Mouse (Mus musculus) macrophage (primary cell): ENCODE measurements around the gene Cyp4a14. TPM values are rescaled to one million over a fixed set of nuclear protein-coding genes. Genes with fewer than 3 reads are reported as not detected.
"Not testable (repeated sequence)": the region's sequence is repeated elsewhere in the genome, so short reads cannot be mapped to it uniquely, and the experiment has no call there.

ENCODE experiments used
- H3K27ac ChIP-seq: fragments of 350-480 bp; formaldehyde crosslinking; 2 replicates; pipeline ENCODE4 v1.9.0; 2021
- H3K36me3 ChIP-seq: fragments of 350-480 bp; formaldehyde crosslinking; 2 replicates; pipeline ENCODE4 v1.9.0; 2021; ENCODE audit errors: inconsistent target
- H3K4me3 ChIP-seq: fragments of 350-480 bp; formaldehyde crosslinking; 2 replicates; pipeline ENCODE4 v1.9.0; 2021; ENCODE audit errors: inconsistent target
- H3K79me2 ChIP-seq: fragments of 350-480 bp; formaldehyde crosslinking; 2 replicates; pipeline ENCODE4 v1.9.0; 2021; ENCODE audit errors: inconsistent target
- WGBS: methylation state at CpG from one replicate; pipeline ENCODE4 v1.1.7; 2026; ENCODE audit warnings: inconsistent platforms; ENCODE audit not compliant: missing documents; 5-methylcytosine and 5-hydroxymethylcytosine counted together
- polyA plus RNA-seq: library from polyadenylated mRNA; stranded (reverse); fragments of 250-400 nt; gene quantifications from 3 replicates; pipeline ENCODE4 v1.2.4, GENCODE M21; 2018; ENCODE audit warnings: inconsistent platforms
- total RNA-seq, 78 experiments: library from RNA; depleted of rRNA; stranded (reverse); fragments of 250-400 nt; gene quantifications; 1 replicate in 9 of 78; 2 replicates in 24 of 78; 3 replicates in 43 of 78; 4 replicates in 2 of 78; pipeline ENCODE4 v1.2.4; 2018; ENCODE audit warnings: inconsistent platforms in 56 of 78

Gene Cyp4a14
- not detected for total RNA-seq (2018; cell fraction: chromatin; rRNA removed)
- total RNA-seq (2018; cell fraction: cytosol; rRNA removed) = not detected
- not detected for total RNA-seq (2018; cell fraction: nucleus; rRNA removed)
- not detected in 3 replicates for polyA plus RNA-seq

GRCm38 (mm10) chr4:115496001-115496400, at the start of gene Cyp4a14:
Gene Cyp4a14 (minus strand): TSS chr4:115496142.
- H3K4me3 ChIP-seq = no peak within 1 kb of the TSS
- H3K27ac ChIP-seq = no peak within 1 kb of the TSS
- no peaks in the 10 kb centered on the region for H3K79me2 ChIP-seq
- H3K36me3 ChIP-seq = no peaks in the 10 kb centered on the region
- WGBS = 88% methylated on average over 1 of the region's 1 CpGs

- H3K4me3 ChIP-seq = no peak overlapping the region
- WGBS = 73% methylated on average over 1 of the region's 1 CpGs
- H3K79me2 ChIP-seq = no peaks in the 10 kb centered on the region
- H3K27ac ChIP-seq = no peak overlapping the region
- no peaks in the 10 kb centered on the region for H3K36me3 ChIP-seq
Measured at GRCm38 (mm10) chr4:115545101-115545500, 49.2 kb upstream of the Cyp4a14 start.

GRCm38 (mm10) chr4:115521766-115522165, 25.8 kb upstream of the Cyp4a14 start:
- Histone ChIP-seq H3K36me3 (no peaks in the 10 kb centered on the region), H3K27ac (no peak overlapping the region), H3K4me3 (no peak overlapping the region), H3K79me2 (no peaks in the 10 kb centered on the region)
- WGBS = 100% methylated on average over 2 of the region's 2 CpGs

- Histone ChIP-seq H3K36me3 (no peaks in the 10 kb centered on the region), H3K4me3 (no peak overlapping the region), H3K79me2 (no peaks in the 10 kb centered on the region), H3K27ac (no peak overlapping the region)
- 51% methylated on average over 4 of the region's 4 CpGs for WGBS
Measured at GRCm38 (mm10) chr4:115519444-115519843, 23.5 kb upstream of the Cyp4a14 start.

DNA sequence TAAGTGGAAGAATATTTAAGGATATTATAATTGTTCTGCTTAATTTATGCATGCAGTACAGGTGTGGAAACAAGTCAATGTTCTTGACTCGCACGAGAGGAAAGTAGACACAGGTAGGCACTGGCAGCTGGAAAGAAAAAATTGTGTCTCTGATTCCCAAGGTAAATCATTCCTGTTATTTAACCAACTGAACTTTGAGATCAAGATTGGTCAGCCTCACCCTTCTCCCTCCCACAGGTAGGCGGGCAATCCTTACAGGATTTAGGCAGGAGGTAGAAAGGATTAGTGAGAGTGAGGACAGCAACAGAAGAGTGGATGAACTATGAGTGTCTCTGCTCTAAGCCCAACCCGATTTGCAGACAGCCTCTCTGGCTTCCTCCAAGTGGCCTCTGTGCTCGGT, 22.1 kb upstream of the Cyp4a14 start, which contains the start of gene Cyp4a10:
Gene Cyp4a10, plus strand, starts transcription at position 265 of the 400 bp plus-strand sequence.
- H3K79me2 ChIP-seq, H3K4me3 ChIP-seq, H3K27ac ChIP-seq, H3K36me3 ChIP-seq: not testable (repeated sequence)
- 82% methylated on average over 5 of the region's 5 CpGs for WGBS

DNA sequence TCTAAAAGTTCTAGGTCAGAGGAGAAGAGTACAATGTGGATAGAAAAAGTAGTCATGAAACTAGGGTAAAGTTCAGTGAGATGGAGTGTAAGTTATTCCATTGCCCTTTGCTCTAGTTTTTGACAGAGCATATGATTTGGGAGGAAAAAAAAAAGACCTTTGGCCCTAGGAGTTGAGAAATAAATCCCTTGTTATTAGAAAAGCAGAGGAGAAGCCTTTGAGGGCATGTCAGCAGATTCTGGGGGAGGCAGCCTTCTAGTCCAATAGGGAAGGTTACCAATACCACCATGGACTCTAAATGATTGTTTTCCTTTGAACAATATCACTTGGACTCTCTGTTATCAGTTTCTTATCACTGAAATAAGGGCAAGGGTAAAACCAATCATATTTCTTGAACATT, 18.0 kb upstream of the Cyp4a14 start:
- not testable (repeated sequence) for H3K79me2 ChIP-seq, H3K36me3 ChIP-seq, H3K4me3 ChIP-seq, H3K27ac ChIP-seq

GRCm38 (mm10) chr4:115497466-115497865, 1.5 kb upstream of the Cyp4a14 start:
- Histone ChIP-seq H3K4me3 (no peak overlapping the region), H3K36me3 (no peaks in the 10 kb centered on the region), H3K27ac (no peak overlapping the region), H3K79me2 (no peaks in the 10 kb centered on the region)
- WGBS = 84% methylated on average over 3 of the region's 3 CpGs

DNA sequence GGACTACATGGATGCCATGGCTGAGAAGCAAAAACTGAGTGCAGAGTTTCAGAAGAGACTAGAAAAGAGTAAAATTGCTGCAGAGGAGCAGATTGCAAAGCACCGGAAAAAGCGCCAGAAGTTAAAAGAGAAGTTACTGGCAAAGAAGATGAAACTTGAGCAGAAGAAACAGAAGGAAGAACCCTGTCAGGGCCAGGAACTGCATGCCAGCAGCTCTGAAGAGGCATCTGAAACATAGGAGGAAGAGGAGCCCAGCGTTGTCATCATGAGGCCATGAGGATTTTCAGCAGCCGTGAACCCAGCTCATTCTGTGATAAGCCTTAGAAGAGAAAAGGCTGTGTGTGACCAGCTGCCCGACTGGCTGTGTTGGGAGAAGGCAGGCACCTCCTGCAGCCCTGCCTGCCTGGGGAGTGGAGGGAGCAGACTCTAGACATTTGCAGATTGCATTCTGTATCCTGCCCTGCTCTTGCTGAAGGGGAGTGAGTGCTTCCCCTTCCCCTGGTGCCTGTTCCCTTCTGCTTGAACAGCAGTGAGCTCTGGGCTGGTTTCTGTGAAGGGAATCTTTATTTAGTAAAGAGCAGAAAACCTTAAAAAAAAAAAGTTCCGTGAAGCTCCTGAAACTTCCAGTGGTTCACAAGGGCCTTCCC, 14.8 kb downstream of the Cyp4a14 start:
- 32% methylated on average over 6 of the region's 6 CpGs for WGBS
- no peaks in the 10 kb centered on the region for H3K79me2 ChIP-seq
- H3K27ac ChIP-seq = no peak overlapping the region
- no peaks in the 10 kb centered on the region for H3K36me3 ChIP-seq
- H3K4me3 ChIP-seq = no peak overlapping the region

GRCm38 (mm10) chr4:115476051-115476450, 19.9 kb downstream of the Cyp4a14 start:
- H3K27ac ChIP-seq, H3K4me3 ChIP-seq, H3K79me2 ChIP-seq, H3K36me3 ChIP-seq: not testable (repeated sequence)

GRCm38 (mm10) chr4:115473585-115473984, 22.4 kb downstream of the Cyp4a14 start:
- not testable (repeated sequence) for H3K36me3 ChIP-seq, H3K27ac ChIP-seq, H3K4me3 ChIP-seq, H3K79me2 ChIP-seq
- WGBS = 40% methylated on average over 3 of the region's 3 CpGs

GRCm38 (mm10) chr4:115452304-115452703, 43.6 kb downstream of the Cyp4a14 start, which contains the start of gene Cyp4a30b:
Gene Cyp4a30b (plus strand): TSS chr4:115452604.
- H3K79me2 ChIP-seq = no peaks in the 10 kb centered on the region
- 81% methylated on average over 3 of the region's 3 CpGs for WGBS
- H3K4me3 ChIP-seq = no peak within 1 kb of the TSS
- H3K36me3 ChIP-seq = no peaks in the 10 kb centered on the region
- H3K27ac ChIP-seq = no peak within 1 kb of the TSS

DNA sequence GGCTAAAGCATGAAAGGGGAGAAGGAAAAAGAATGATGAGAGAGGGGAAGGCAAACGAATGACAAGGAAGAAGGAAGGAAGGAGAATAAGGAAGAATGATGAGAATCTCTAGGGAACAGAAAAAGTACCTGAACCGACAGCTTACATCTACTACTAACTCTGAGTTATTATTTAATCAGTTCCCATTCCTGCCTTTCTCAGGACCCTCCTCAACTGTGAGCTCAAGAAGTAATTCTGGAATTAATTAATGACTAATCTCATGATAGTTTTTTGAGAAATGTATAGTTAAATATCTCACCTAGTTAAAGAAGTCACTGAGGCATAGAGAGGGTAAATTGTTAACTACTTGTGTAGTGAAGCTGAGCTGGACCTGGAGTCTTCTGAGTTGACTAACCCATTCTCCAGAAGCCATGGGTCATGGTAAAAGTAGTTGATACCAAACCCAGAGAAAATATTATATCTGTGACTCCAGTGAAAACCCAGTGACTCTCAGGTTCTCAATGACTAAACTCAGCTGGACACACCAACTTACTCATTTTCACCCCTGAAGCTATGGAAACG, 45.3 kb downstream of the Cyp4a14 start:
- H3K79me2 ChIP-seq = no peaks in the 10 kb centered on the region
- 29% methylated on average over 3 of the region's 3 CpGs for WGBS
- no peak overlapping the region for H3K27ac ChIP-seq
- H3K4me3 ChIP-seq = no peak overlapping the region
- no peaks in the 10 kb centered on the region for H3K36me3 ChIP-seq

Other genes starting within 250 kb of the Cyp4a14 start
- not detected in 3 replicates for gene Cyp4a12a, start 197.1 kb downstream of the Cyp4a14 start, polyA plus RNA-seq
- not detected in 3 replicates for gene Cyp4a12b, start 84.5 kb downstream of the Cyp4a14 start, polyA plus RNA-seq
- not detected in 3 replicates for gene Cyp4a30b, start 43.5 kb downstream of the Cyp4a14 start, polyA plus RNA-seq
- not detected in 3 replicates for gene Cyp4a10, start 22.1 kb upstream of the Cyp4a14 start, polyA plus RNA-seq
- not detected in 3 replicates for gene Cyp4a31, start 67.5 kb upstream of the Cyp4a14 start, polyA plus RNA-seq
- not detected in 3 replicates for gene Cyp4a32, start 104.8 kb upstream of the Cyp4a14 start, polyA plus RNA-seq
- not detected in 3 replicates for gene Cyp4b1, start 151.6 kb upstream of the Cyp4a14 start, polyA plus RNA-seq
- gene Efcab14, start 241.6 kb upstream of the Cyp4a14 start, polyA plus RNA-seq = 35.0 to 37.4 TPM (median 35.5 TPM) in 3 replicates